Mouse (Mus musculus) gastrocnemius, adult 18-20 months (tissue): Measurements from ENCODE around the gene Lrfn2. TPM values are rescaled to one million over a fixed set of nuclear protein-coding genes. Genes with fewer than 3 reads are reported as not detected.
A peak's percentile ranks its signal among the peaks of the same experiment; 100 is the strongest.

Experiments
- DNase-seq: peaks from one replicate; pipeline ENCODE4 v3.0.0; 2021; ENCODE audit warnings: low spot score
- total RNA-seq, 2 experiments: library from RNA; stranded (reverse); gene quantifications; 2 replicates each; pipeline ENCODE4 v1.2.3; 2021

Lrfn2 gene
- total RNA-seq, 2 experiments from 2014 or later: 0.12 TPM; not detected in 1

GRCm38 (mm10) chr17:49033686-49034250, 101.6 kb downstream of the Lrfn2 start:
- no peak for DNase-seq

DNA sequence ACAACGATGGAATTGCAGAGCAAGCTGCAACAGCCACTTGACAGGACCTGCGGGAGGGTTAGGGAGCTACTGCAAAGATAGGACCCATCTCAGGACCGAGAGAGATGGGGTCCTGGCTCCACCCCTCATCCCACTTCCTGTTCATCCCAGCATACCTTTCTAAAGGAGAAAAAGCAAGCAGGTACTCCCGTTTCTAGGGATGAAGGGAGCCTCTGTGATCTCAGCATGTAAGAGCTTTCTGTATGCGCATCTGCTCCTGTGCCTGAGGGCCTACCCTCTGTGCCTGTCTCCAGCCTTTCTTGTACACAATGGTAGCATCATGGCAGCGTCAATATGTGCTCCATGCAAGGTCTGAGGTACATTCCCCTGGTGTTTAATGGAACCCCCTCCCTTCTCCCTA, 102.9 kb downstream of the Lrfn2 start:
- DNase-seq: no peak

GRCm38 (mm10) chr17:49037163-49037950, 105.2 kb downstream of the Lrfn2 start:
- no peak for DNase-seq

DNA sequence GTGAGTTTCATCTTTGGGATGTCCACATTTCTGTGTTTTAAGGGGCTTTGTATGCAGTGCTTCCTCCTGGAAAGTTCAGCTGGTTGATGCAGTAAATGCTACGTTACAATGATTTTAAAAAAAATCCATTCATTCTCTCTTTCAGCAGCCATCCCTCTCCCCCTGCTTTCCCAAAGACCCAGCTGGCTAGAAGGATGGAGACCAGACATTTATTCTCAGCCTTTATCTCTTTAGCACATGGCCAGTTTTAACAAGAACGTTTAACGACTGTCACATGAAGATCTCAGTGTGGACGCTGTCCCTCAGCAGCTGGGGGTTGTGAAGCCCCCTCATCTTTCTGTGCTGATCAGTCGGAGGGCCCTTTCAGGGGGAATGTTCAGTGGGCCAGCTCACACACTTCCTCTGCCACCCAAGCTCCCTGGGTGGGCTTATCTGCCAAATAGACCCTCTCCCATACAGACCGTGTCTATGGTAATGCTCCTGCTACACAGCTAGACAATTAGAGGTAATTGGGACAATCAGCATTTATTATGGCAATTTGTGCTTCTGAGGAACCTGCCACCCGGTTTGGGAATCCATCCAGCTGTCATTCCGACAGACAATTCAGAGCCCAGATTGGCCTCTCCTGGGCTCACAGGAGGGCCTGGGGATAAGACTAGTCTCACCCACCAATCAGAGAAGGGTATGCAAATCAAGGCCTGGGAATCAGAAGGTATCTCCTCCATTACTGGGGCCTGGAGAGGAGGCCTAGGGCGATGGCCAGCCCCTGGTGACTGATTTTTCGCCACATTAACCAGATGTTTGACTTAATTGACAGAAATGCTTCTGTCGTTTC, 111.8 kb downstream of the Lrfn2 start:
- no peak for DNase-seq

DNA sequence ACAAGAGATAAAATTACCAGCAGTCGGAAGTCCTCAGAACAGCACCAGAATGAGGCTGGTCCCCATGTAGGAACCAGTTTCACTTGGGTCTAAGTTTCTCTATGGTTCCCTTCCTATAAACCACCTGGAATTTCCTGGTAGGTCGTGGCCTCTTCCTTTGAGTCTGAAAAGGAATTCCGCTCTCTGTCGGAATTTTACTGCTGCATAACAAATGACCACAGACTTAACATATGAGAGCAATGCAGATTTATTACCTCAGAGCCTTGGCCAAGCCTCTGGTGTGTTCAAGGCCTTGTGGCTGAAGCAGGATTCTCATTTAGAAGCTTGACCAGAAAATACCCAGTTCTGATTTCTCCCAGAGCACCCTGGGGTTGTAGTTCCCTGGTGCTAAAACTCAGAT, 115.7 kb downstream of the Lrfn2 start:
- DNase-seq: no peak

- no peak for DNase-seq
Measured at GRCm38 (mm10) chr17:49051231-49051630, 119.1 kb downstream of the Lrfn2 start.

- no peak for DNase-seq
Measured at GRCm38 (mm10) chr17:49061141-49061540, 129.0 kb downstream of the Lrfn2 start.

- no peak for DNase-seq
Measured at GRCm38 (mm10) chr17:49063789-49064188, 131.6 kb downstream of the Lrfn2 start.

GRCm38 (mm10) chr17:49064526-49064925, 132.3 kb downstream of the Lrfn2 start:
- DNase-seq: no peak

DNA sequence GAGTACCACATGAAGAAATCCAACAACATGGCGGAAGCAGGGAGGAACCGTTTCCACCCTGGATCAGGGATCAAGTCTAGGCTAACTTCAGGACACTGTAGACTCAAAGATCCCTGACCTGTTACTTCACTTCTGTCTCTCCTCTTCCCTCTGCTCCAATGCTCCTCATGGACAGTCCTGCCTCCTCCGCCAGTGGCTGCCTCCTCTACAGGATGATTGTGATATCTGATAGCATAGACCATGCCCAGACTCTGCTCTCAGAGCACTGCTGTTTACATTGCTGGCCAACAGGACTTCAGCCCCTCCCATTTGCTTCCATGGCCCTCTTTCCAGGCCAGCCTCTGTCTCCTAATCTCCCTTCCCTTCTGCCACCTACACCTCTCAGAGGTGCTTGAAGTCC, 132.9 kb downstream of the Lrfn2 start:
- no peak for DNase-seq

GRCm38 (mm10) chr17:49066748-49067147, 134.6 kb downstream of the Lrfn2 start:
- DNase-seq: no peak

GRCm38 (mm10) chr17:49078168-49078567, 146.0 kb downstream of the Lrfn2 start:
- no peak for DNase-seq

DNA sequence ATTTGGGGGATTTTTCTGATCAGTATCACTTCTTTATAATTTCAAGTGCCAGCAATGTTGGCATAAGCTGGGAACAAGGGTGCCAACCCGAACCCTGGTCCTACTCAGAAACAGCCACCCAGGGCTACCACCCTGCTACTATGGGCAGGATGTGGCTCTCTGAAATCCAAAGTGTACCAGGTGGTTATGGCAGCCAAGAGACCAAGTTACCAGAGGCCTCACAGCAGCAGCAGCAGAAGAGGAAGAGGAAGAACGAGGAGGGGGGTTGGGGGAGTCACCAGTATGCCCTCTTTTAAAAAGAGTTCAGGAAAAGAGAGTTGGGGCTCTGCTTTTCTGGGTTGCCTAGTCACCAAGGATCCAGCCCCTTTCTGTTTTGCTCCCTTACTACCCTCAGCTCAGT, 147.5 kb downstream of the Lrfn2 start:
- DNase-seq: no peak

DNA sequence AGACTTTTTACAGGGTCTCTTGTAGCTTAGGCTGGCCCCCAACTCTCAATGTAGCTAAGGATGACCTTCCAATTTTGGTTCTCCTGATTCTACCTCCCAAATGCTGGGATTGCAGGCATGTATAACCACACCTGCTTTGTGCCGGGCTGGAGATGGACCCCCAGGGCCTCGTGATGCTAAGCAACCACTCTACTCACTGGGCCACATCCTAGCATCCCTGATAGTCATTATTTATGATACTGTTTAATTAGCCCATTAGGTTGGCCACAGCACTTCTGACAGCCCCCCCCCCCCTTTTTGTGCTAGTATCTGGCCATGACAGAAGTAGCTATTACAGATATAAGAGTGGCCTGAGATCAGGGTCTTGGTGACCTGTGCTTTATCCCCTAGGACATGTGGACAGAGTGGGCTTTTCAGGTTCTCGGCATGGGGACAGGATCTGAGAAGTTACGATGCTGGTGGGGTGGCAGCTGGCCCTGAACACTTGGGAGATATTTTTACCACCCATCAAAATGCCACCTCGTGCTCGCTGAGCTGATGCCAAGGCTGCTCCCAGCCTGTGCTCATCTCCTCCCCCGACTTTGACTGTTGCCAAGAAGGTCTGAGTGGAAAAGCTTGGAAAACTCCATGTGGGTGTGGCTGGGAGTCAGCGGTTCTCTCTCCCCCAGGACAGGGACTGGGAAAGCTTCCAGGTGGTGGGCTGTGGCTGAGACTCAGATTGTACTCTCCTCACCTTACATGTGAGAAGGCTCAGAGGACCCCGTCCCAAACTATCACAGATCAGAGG, 151.6 kb downstream of the Lrfn2 start:
- peak; percentile 38 for DNase-seq

GRCm38 (mm10) chr17:49085111-49085510, 152.9 kb downstream of the Lrfn2 start:
- DNase-seq: no peak

GRCm38 (mm10) chr17:49096781-49097544, 164.8 kb downstream of the Lrfn2 start:
- DNase-seq: no peak

- no peak for DNase-seq
Measured at GRCm38 (mm10) chr17:49111399-49111798, 179.2 kb downstream of the Lrfn2 start.

DNA sequence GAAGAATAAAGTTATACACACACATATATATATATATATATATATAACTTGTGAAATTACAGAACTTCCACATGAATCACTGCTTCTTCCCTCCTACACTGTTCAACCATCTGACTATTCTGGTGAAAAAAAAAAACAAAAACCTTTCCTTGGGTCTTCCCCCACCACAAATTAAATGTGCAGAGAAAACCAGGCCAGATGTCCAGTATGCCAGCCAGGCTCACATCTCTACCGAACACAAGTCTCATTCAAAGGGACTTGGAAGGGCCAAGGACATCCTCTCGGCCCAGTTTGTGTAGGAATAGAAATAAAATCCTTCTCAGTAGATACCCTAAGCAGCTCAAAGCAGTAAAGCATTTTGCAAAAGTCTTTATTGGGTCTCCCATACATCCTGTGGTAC, 179.7 kb downstream of the Lrfn2 start:
- DNase-seq: no peak

DNA sequence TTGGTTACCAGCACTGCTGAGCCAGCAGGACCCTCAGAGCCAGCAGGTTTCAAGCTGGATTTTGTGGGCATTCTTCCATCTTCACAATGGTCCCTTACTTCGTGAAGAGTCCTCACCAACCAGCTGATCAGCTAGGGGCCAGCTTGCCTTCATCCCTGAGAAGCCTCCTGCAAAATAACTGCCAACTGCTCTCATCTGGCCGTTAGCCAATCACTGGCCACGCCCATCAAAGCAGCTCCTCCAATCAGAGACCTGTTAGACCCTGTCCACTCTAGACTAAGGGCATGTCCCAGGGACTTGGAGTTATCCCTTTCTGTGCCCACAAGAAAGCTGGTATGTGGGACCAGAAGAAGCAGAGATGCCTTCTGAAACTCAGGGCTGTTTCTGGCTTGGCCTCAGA, 181.2 kb downstream of the Lrfn2 start:
- DNase-seq: no peak

GRCm38 (mm10) chr17:49124166-49124565, 192.0 kb downstream of the Lrfn2 start:
- DNase-seq: no peak

DNA sequence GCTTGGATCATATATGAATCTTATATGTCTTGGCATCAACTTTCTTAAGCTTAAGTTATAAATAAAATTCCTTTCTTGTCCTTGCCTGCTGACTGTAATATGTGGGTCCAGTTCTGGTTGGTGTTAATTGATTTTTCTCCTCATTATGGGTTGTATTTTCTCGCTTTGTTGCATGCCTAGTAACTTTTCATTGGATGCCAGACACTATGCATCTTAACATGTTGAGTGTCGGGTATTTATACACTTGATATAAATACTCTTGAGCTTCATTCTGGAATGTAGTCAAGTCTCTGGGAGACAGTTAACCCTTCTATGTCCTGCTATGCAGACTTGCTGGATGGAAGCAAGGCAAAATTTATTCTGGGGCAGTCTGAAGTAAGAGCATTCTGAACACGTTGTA, 192.5 kb downstream of the Lrfn2 start:
- DNase-seq: no peak
